Mouse (Mus musculus) bone marrow, adult 2 months (tissue): ENCODE measurements around the gene Mast4.

Source experiments
- CTCF ChIP-seq: fragments of 200-500 bp; IDR thresholded peaks from 2 replicates; pipeline ENCODE4 v1.5.1; 2011; ENCODE audit warnings: low read length, control low read depth; ENCODE audit not compliant: control insufficient read depth, insufficient read depth
- POLR2A ChIP-seq: fragments of 200-500 bp; IDR thresholded peaks from 2 replicates; pipeline ENCODE4 v1.6.1; 2011; ENCODE audit warnings: low read depth, mild to moderate bottlenecking, control low read depth, low read length, borderline replicate concordance; ENCODE audit not compliant: control insufficient read depth

- TF ChIP-seq POLR2A (no peak), CTCF (no peak)
Measured at GRCm38 (mm10) chr13:103102598-103102997, 231.7 kb downstream of the Mast4 start.
